Mouse (Mus musculus): ENCODE data around the gene Pheta1. TPM values are rescaled to one million over a fixed set of nuclear protein-coding genes. Genes with fewer than 3 reads are reported as not detected.

Gene Pheta1
- total RNA-seq, 4 experiments from 2014 or later, result 6.3 to 9.5 (median 7.5) TPM

DNA sequence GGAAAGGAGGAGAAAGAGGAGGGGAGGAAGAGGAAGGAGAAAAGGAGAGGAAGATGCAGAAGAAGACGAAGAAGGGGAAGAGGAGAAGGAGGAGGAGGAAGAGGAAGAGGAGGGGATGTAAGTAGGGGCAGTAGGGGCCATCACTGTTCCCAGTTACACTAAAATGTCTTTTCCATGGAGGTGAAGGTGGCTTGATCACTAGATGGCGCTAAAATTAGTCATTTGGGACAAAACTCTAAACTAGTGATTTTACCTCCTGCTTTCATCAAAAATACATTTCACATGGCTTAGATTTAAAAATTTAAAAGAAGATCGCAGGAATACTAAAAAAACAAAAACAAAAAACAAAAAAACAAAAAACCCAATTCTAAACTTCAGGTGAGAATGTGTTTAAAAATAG lies 44.8 kb downstream of the Pheta1 start:
- DNase-seq, result no peak

- DNase-seq, result no peak
Measured at GRCm38 (mm10) chr5:121894647-121895046, 45.9 kb downstream of the Pheta1 start.

DNA sequence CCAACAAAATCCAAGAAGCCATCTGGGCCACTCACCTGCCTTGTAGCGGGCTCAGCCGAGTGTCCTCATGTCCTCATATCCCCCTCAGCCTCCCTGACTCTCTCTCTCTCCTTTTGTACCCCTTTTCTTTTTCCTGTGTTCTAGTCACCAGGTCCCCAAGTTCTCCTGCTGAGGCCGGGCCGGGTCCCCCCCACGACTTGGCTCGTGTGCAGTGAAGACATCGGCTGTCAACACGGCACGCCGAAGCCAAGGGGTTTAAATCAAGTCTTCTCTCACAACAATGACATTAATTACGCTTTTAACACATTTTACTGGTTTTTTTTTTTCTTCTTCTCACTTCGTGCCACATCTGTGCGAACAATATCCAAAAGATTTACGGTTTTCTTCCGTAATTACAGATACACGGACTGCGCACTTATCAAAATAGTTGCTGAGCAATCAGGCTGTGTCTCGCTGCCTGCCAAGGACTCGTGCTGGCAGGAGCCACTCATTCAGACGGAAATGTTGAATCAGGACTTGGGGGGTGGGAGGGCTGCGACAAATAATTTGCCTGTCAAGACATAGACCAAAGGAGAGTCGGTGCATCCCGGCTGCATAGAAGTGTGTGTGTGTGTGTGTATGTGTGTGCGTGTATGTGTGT lies 46.5 kb downstream of the Pheta1 start:
- no peak for DNase-seq

- DNase-seq, result no peak
Measured at GRCm38 (mm10) chr5:121902809-121903745, 54.3 kb downstream of the Pheta1 start.

Small RNA genes lying within 50 kb of the gene (microRNA-seq; reads per million reads assigned to microRNA genes)
- 2.3 to 3.4 reads per million in 2 experiments for gene Mir7031

Other genes with a start within 250 kb of the Pheta1 start
- 10 to 100 TPM; 20.1 to 26.0 (median 22.8) TPM for gene Acad12, start 230.0 kb upstream of the Pheta1 start, total RNA-seq (2022)
- 10 to 100 TPM; 24.7 to 29.8 (median 28.3) TPM for gene Acad10, start 188.5 kb upstream of the Pheta1 start, total RNA-seq (2022)
- gene Brap, start 188.4 kb upstream of the Pheta1 start, total RNA-seq (2022), result 10 to 100 TPM; 50.2 to 66.2 (median 58.5) TPM
- 100 to 1,000 TPM; 177 to 211 (median 197) TPM for gene Atxn2, start 137.6 kb upstream of the Pheta1 start, total RNA-seq (2022)
- gene Sh2b3, start 11.3 kb upstream of the Pheta1 start, total RNA-seq (2022), result 10 to 100 TPM; 34.5 to 37.3 (median 36.0) TPM
- 10 to 100 TPM; 25.7 to 41.7 (median 33.2) TPM for gene Cux2, start 201.1 kb downstream of the Pheta1 start, total RNA-seq (2022)